Mouse (Mus musculus) forebrain, embryonic 10.5 days (tissue): Measurements from ENCODE around the gene Uaca. TPM values are rescaled to one million over a fixed set of nuclear protein-coding genes. Genes with fewer than 3 reads are reported as not detected.

ENCODE experiments used
- DNase-seq: peaks from one replicate; pipeline ENCODE4 v3.0.0-alpha.2; 2017; ENCODE audit warnings: low spot score; ENCODE audit errors: extremely low spot score
- H3K27ac ChIP-seq: fragments of 300-500 bp; sonication (generic); 2 replicates; pipeline ENCODE4 v1.5.1; 2016; ENCODE audit warnings: mild to moderate bottlenecking
- H3K27me3 ChIP-seq: fragments of 300-500 bp; sonication (generic); 2 replicates; pipeline ENCODE4 v1.6.1; 2016; ENCODE audit warnings: mild to moderate bottlenecking; ENCODE audit not compliant: poor library complexity, severe bottlenecking
- H3K36me3 ChIP-seq: fragments of 300-500 bp; sonication (generic); replicated peaks from 2 replicates; pipeline ENCODE4 v1.6.1; 2016; ENCODE audit warnings: mild to moderate bottlenecking, moderate library complexity
- H3K4me1 ChIP-seq: fragments of 300-500 bp; sonication (generic); 2 replicates; pipeline ENCODE4 v1.6.1; 2016
- H3K4me3 ChIP-seq: fragments of 300-500 bp; sonication (generic); 2 replicates; pipeline ENCODE4 v1.5.1; 2016; ENCODE audit warnings: mild to moderate bottlenecking, moderate library complexity
- H3K9me3 ChIP-seq: fragments of 300-500 bp; sonication (generic); 2 replicates; pipeline ENCODE4 v1.6.1; 2016; ENCODE audit warnings: mild to moderate bottlenecking, moderate library complexity
- WGBS: fragments of 180-500 bp; shearing (Covaris S2); methylation state at CpG from one replicate; pipeline ENCODE4 v1.1.7; 2016; 5-methylcytosine and 5-hydroxymethylcytosine counted together
- polyA plus RNA-seq: library from polyadenylated mRNA; unstranded; fragments of >200 nt; fragmentation: Nextera tagmentation; extraction: Ambion mirVana; gene quantifications from 2 replicates; pipeline ENCODE4 v1.2.1, GENCODE M21; 2016

The Uaca gene
- polyA plus RNA-seq, result 32.5 and 33.1 TPM in 2 replicates

DNA sequence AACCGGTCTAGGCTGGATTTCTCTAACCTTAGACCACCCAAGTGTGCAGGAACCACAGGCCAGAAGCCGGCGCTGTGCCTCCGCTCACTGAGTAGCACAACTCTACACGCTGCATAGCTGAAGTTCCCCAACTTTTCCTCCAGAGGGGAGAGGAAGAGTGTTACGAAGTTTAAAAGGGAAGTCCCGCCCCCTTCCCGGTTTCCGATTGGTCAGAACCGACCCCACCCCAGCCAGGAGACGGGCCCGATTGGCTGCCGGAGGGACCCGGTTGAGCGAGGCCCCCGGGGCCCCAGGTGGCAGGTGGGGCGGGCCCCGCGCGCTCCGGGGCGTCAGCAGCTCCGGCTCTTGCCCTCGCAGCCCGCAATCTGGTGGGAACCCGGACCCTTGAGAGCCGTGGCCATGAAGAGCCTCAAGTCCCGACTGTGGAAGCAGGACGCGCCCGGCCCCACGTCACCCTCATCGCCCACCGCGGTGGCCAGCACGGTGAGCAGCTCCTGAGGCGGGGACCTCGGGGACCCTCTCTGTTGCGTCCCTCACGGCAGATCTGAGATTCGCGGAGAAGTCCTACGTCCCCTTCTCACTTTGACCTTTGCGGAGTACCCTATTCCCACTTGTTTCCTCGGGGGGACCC lies at the start of gene Uaca:
TSS of gene Uaca (plus strand) at position 333 of the 631 bp plus-strand sequence.
- H3K27me3 ChIP-seq, result 0 out of 2 replicates have a peak, but pooled peaks cover 10% of the 10 kb centered on the region
- whole genome bisulfite sequencing, result under 1% methylated on average over 45 of the region's 45 CpGs
- H3K4me1 ChIP-seq, result peaks cover 30% of the 10 kb centered on the region
- no peaks in the 10 kb centered on the region for H3K9me3 ChIP-seq
- peak; percentile 94 for DNase-seq
- peak within 1 kb of the TSS; percentile 93 for H3K27ac ChIP-seq
- peak within 1 kb of the TSS; percentile 94 for H3K4me3 ChIP-seq
- H3K36me3 ChIP-seq, result no peaks in the 10 kb centered on the region

DNA sequence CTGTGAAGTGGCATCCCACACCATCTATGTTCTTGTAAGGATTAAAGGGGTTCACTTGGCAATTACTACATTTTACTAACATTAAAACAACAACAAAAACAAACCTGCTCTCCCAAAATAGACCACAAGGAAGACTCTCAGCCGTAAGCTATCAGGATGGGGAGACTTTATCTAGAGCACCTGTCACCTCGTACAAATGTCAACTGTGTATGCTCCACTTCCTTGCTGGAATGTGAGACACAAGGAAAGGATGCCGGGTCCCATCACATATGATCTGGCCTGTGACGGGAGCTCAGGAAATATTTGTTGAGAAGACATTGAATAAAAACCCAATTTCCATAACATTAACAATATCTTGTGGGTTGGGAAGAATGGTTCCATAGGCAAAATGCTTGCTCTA lies 49.4 kb upstream of the Uaca start:
- Histone ChIP-seq H3K9me3 (no peaks in the 10 kb centered on the region), H3K27ac (no peak overlapping the region), H3K4me3 (no peak overlapping the region), H3K4me1 (peaks cover 5% of the 10 kb centered on the region; the same call in 1 of the 2 replicates), H3K27me3 (no peaks in the 10 kb centered on the region), H3K36me3 (no peaks in the 10 kb centered on the region)
- no peak for DNase-seq
- WGBS, result 71% methylated on average over 4 of the region's 4 CpGs

DNA sequence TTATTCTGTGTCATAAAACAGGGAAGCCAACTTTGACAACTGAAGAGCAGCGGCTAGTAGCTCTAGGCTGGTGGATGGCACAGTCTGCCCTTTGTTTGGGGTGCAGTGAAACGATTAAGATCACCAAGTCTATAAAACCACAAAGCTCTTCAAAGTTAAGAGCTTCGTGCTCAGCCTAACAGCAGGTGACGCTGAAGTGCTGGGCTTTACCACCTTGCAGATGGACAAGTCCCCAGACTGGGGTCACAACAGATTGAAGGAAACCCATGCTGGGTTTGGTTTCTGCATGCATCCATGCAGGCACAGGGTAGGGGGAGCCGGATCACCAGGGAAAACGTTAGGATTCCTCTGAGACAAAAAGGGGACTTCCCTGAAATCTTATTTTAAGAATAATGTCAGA lies 47.8 kb upstream of the Uaca start:
- H3K4me3 ChIP-seq, result no peak overlapping the region
- H3K36me3 ChIP-seq, result no peaks in the 10 kb centered on the region
- H3K27ac ChIP-seq, result no peak overlapping the region
- 61% methylated on average over 6 of the region's 6 CpGs for WGBS
- H3K27me3 ChIP-seq, result no peaks in the 10 kb centered on the region
- DNase-seq, result no peak
- peaks cover 5% of the 10 kb centered on the region; the same call in 1 of the 2 replicates for H3K4me1 ChIP-seq
- H3K9me3 ChIP-seq, result no peaks in the 10 kb centered on the region

GRCm38 (mm10) chr9:60747672-60748071 lies 46.7 kb upstream of the Uaca start:
- no peaks in the 10 kb centered on the region for H3K9me3 ChIP-seq
- H3K4me1 ChIP-seq, result peaks cover 5% of the 10 kb centered on the region; the same call in 1 of the 2 replicates
- no peak for DNase-seq
- no peaks in the 10 kb centered on the region for H3K36me3 ChIP-seq
- no peak overlapping the region for H3K27ac ChIP-seq
- H3K27me3 ChIP-seq, result no peaks in the 10 kb centered on the region
- H3K4me3 ChIP-seq, result no peak overlapping the region
- WGBS, result 90% methylated on average over 5 of the region's 5 CpGs

- Histone ChIP-seq H3K4me3 (no peak overlapping the region), H3K4me1 (peaks cover 2% of the 10 kb centered on the region; the same call in 1 of the 2 replicates), H3K27me3 (no peaks in the 10 kb centered on the region), H3K9me3 (no peaks in the 10 kb centered on the region), H3K36me3 (no peaks in the 10 kb centered on the region), H3K27ac (no peak overlapping the region)
- 85% methylated on average over 2 of the region's 2 CpGs for WGBS
- no peak for DNase-seq
Observed at GRCm38 (mm10) chr9:60748191-60748590, 46.2 kb upstream of the Uaca start.

GRCm38 (mm10) chr9:60749105-60749504 lies 45.2 kb upstream of the Uaca start:
- Histone ChIP-seq H3K4me3 (no peak overlapping the region), H3K4me1 (no peaks in the 10 kb centered on the region), H3K27me3 (no peaks in the 10 kb centered on the region), H3K36me3 (no peaks in the 10 kb centered on the region), H3K27ac (no peak overlapping the region), H3K9me3 (no peaks in the 10 kb centered on the region)
- no peak for DNase-seq
- 95% methylated on average over 2 of the region's 2 CpGs for WGBS

DNA sequence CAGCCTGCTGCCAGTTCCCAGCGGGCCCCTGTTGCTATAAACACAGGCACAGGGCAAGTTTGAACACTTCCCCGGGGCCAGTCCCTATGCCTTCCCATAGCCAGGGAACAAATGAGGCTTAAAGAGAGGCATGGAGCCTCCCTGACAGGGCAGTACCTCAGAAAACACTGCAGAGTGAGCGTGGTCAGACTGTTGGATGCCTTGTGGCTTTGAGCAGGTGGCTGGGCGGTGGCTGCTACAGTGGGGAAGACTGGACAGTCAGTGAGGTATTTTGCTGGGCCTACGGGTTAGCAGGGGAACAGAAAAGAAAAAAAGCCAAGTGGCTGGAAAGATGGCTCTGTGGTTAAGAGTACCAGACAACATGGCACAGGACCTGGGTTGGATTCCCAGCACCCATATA lies 43.2 kb upstream of the Uaca start:
- H3K4me3 ChIP-seq, result no peak overlapping the region
- H3K27ac ChIP-seq, result no peak overlapping the region
- H3K9me3 ChIP-seq, result no peaks in the 10 kb centered on the region
- H3K4me1 ChIP-seq, result no peaks in the 10 kb centered on the region
- H3K36me3 ChIP-seq, result no peaks in the 10 kb centered on the region
- no peaks in the 10 kb centered on the region for H3K27me3 ChIP-seq
- 87% methylated on average over 5 of the region's 5 CpGs for WGBS
- no peak for DNase-seq

DNA sequence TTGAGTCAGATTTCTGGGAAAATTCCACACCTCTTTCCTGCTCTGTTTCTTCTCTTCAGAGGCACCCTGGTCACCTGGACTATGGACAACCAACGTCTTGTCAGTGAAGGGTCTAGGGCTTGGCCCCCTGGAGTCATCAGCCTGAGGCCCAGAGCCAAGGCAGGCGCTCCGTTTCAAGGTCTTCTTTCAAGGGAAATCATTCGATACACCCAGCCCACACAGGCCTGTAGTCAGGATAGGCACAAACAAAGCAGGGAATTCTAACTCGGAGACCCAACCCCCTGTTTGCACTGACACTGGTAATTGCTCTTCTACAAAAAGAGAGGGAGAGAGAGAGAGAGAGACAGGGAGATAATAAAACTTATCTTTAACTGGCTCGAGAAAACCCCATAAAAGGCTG lies 42.4 kb upstream of the Uaca start:
- no peaks in the 10 kb centered on the region for H3K27me3 ChIP-seq
- no peak for DNase-seq
- 72% methylated on average over 6 of the region's 6 CpGs for WGBS

DNA sequence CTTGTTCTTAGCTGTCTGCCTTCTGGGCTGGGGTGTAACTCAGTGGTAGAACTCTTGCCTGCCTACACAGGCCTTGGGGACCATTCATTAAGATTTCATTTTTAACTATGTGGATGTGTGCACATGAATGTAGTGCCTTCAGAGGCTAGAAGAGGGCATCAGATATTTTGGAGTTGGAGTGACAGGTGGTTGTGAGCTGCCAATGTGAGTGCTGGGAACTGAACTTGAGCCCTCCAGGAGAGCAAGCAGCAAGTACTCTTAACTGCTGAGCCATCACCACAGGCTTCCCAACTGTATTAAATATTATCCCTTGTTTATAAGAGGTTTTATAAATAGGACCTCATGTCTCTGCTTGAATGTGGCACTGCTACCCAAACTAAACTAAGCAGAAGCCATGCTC lies 41.7 kb upstream of the Uaca start:
- H3K36me3 ChIP-seq, result no peaks in the 10 kb centered on the region
- H3K4me3 ChIP-seq, result no peak overlapping the region
- H3K27ac ChIP-seq, result no peak overlapping the region
- H3K4me1 ChIP-seq, result peaks cover 8% of the 10 kb centered on the region
- no peak for DNase-seq
- no peaks in the 10 kb centered on the region for H3K9me3 ChIP-seq
- no peaks in the 10 kb centered on the region for H3K27me3 ChIP-seq

More for the DNA sequence above, 42.4 kb upstream of the Uaca start:
- Histone ChIP-seq H3K4me1 (0 out of 2 replicates have a peak, but pooled peaks cover 3% of the 10 kb centered on the region), H3K9me3 (no peaks in the 10 kb centered on the region), H3K4me3 (no peak overlapping the region), H3K36me3 (no peaks in the 10 kb centered on the region), H3K27ac (no peak overlapping the region)

DNA sequence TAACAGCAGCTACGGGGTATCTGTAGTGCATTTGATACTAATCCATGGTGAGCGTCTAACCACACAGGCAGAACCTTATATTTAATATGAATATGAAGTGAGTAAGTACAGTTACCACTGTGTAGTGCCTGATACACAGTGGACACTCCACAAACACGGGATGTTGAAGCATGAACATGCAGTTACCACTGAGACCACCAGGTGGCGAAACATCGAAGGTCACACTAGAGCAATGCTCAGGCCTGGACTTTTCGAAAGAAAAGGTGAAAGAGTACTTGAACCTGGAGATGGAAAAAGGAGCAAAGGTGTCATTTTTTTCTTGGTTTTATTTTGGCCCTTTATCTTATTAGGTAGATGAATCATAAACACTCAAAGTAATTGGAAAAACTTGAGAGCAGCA lies 38.1 kb upstream of the Uaca start:
- no peak overlapping the region for H3K4me3 ChIP-seq
- peak; percentile 60 for DNase-seq
- peaks cover 26% of the 10 kb centered on the region for H3K4me1 ChIP-seq
- no peaks in the 10 kb centered on the region for H3K36me3 ChIP-seq
- no peak overlapping the region for H3K27ac ChIP-seq
- no peaks in the 10 kb centered on the region for H3K27me3 ChIP-seq
- WGBS, result 39% methylated on average over 6 of the region's 6 CpGs
- no peaks in the 10 kb centered on the region for H3K9me3 ChIP-seq

GRCm38 (mm10) chr9:60756866-60757740 lies 37.2 kb upstream of the Uaca start:
- Histone ChIP-seq H3K9me3 (no peaks in the 10 kb centered on the region), H3K36me3 (no peaks in the 10 kb centered on the region), H3K27me3 (no peaks in the 10 kb centered on the region), H3K4me1 (peaks cover 26% of the 10 kb centered on the region), H3K4me3 (no peak overlapping the region), H3K27ac (peak overlapping the region; percentile 20; the same call in 1 of the 2 replicates)
- 83% methylated on average over 15 of the region's 15 CpGs for WGBS
- DNase-seq, result no peak

DNA sequence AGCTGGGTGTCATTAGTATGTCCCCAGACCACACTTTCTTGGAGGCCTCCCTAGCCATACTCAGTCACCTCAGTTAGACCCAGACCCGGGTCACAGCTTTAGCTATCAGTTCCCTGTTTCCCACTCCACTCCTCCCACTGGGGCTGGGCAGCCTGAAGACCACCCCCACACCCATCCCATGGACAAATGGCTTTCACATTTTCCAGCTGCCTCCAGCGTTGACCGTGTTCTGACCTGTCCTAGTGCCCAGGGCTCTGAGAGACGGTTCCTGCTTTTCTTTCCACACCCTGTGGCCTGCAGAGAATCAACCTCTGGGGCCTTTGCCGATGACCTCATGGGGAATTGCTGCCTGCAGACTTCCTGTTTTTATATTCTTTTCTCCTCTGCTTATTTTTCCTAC lies 36.5 kb upstream of the Uaca start:
- Histone ChIP-seq H3K36me3 (no peaks in the 10 kb centered on the region), H3K4me1 (peaks cover 26% of the 10 kb centered on the region), H3K27ac (peak overlapping the region; percentile 20; the same call in 1 of the 2 replicates), H3K9me3 (no peaks in the 10 kb centered on the region), H3K4me3 (no peak overlapping the region), H3K27me3 (no peaks in the 10 kb centered on the region)
- WGBS, result 61% methylated on average over 5 of the region's 5 CpGs
- DNase-seq, result no peak

GRCm38 (mm10) chr9:60759436-60760007 lies 34.8 kb upstream of the Uaca start:
- no peak for DNase-seq
- WGBS, result 82% methylated on average over 10 of the region's 10 CpGs

More at GRCm38 (mm10) chr9:60759436-60760007, 34.8 kb upstream of the Uaca start:
- Histone ChIP-seq H3K27ac (peak overlapping the region; percentile 31; the same call in 1 of the 2 replicates), H3K36me3 (no peaks in the 10 kb centered on the region), H3K9me3 (no peaks in the 10 kb centered on the region), H3K4me1 (peaks cover 26% of the 10 kb centered on the region), H3K4me3 (no peak overlapping the region), H3K27me3 (no peaks in the 10 kb centered on the region)
